Mouse (Mus musculus) bone marrow, adult 2 months (tissue): ENCODE data around the gene Zfp653.

Experiments
- CTCF ChIP-seq: fragments of 200-500 bp; IDR thresholded peaks from 2 replicates; pipeline ENCODE4 v1.5.1; 2011; ENCODE audit warnings: low read length, control low read depth; ENCODE audit not compliant: control insufficient read depth, insufficient read depth
- POLR2A ChIP-seq: fragments of 200-500 bp; IDR thresholded peaks from 2 replicates; pipeline ENCODE4 v1.6.1; 2011; ENCODE audit warnings: low read depth, mild to moderate bottlenecking, control low read depth, low read length, borderline replicate concordance; ENCODE audit not compliant: control insufficient read depth

DNA sequence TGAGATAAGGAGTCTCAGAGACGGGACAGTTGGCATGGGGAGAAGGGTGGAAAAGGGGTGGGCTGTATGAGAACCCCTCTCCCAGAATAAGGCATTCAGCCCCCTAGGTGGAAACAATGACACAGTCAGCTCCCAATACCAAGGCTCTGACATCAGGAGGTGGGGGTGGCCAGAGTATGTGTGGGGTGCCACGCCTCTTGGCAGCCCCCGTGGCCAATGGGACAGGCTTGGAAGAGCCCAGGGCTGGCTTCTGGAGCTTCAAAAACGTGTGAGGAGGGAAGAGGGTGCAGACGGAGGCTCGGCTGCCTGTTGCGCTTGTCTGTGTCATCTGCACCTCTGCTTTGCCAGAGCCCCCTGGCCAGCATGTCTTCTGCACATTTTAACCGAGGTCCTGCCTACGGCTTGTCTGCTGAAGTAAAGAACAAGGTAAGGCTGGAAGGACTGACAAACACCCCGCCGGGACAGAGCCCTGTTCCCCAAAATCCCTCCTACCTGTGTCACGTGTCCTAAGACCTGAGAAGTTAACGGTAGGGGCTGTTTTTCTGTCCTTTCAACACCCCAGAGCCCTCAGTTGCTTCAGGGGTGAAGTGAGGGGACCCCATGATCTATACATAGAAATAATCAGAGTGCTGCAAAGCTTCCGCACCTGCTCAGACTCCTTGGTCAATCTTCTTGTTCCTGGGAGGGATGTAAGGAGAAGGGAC lies 28.0 kb upstream of the Zfp653 start, which contains the start of gene Cnn1:
- TF ChIP-seq CTCF (no peak), POLR2A (no peak)
